Mouse (Mus musculus) liver, embryonic 16.5 days (tissue): ENCODE data around the gene Numa1. TPM values are rescaled to one million over a fixed set of nuclear protein-coding genes. Genes with fewer than 3 reads are reported as not detected.
"Not testable (repeated sequence)": the region's sequence is repeated elsewhere in the genome, so short reads cannot be mapped to it uniquely, and the experiment has no call there.

ENCODE experiments used
- ATAC-seq: fragments of 200-750 bp; cut with Nextera tagmentation; 2 replicates; pipeline ENCODE4 v1.8.0; 2017; ENCODE audit warnings: low read depth, mild to moderate bottlenecking, moderate number of reproducible peaks, moderate library complexity
- H3K27ac ChIP-seq: fragments of 300-500 bp; sonication (generic); 2 replicates; pipeline ENCODE4 v1.5.1; 2014; ENCODE audit warnings: mild to moderate bottlenecking, low read length
- H3K27me3 ChIP-seq: fragments of 300-500 bp; sonication (generic); 2 replicates; pipeline ENCODE4 v1.6.1; 2014; ENCODE audit warnings: low read depth, low read length, mixed read lengths; ENCODE audit not compliant: control insufficient read depth, insufficient read depth
- H3K36me3 ChIP-seq: fragments of 300-500 bp; sonication (generic); 2 replicates; pipeline ENCODE4 v1.6.1; 2014; ENCODE audit warnings: mild to moderate bottlenecking; ENCODE audit not compliant: control insufficient read depth, insufficient read depth
- H3K4me1 ChIP-seq: fragments of 300-500 bp; sonication (generic); 2 replicates; pipeline ENCODE4 v1.6.1; 2014; ENCODE audit warnings: low read depth, low read length, mixed read lengths; ENCODE audit not compliant: control insufficient read depth
- H3K4me2 ChIP-seq: fragments of 300-500 bp; sonication (generic); 2 replicates; pipeline ENCODE4 v1.6.1; 2014; ENCODE audit warnings: low read depth, low read length, mixed read lengths
- H3K4me3 ChIP-seq: fragments of 300-500 bp; sonication (generic); 2 replicates; pipeline ENCODE4 v1.5.1; 2014; ENCODE audit warnings: low read depth, mild to moderate bottlenecking, low read length
- H3K9ac ChIP-seq: fragments of 300-500 bp; sonication (generic); 2 replicates; pipeline ENCODE4 v1.6.1; 2014; ENCODE audit warnings: low read depth, low read length
- H3K9me3 ChIP-seq: fragments of 300-500 bp; sonication (generic); replicated peaks from 2 replicates; pipeline ENCODE4 v1.6.1; 2016; ENCODE audit warnings: low read length; ENCODE audit not compliant: control insufficient read depth
- WGBS: fragments of 180-500 bp; shearing (Covaris S2); extraction: QIAGEN DNeasy Blood & Tissue Kit; methylation state at CpG from one replicate; pipeline ENCODE4 v1.1.7; 2014; ENCODE audit not compliant: insufficient replicate concordance; 5-methylcytosine and 5-hydroxymethylcytosine counted together
- polyA plus RNA-seq: library from polyadenylated mRNA; unstranded; fragments of >200 nt; fragmentation: Nextera tagmentation; extraction: Ambion mirVana; gene quantifications from 2 replicates; pipeline ENCODE4 v1.2.1, GENCODE M21; 2015

The Numa1 gene
- polyA plus RNA-seq, 1 experiment from 2014 or later = 32.1 TPM

GRCm38 (mm10) chr7:102011855-102012254, 77.9 kb downstream of the Numa1 start:
- ATAC-seq = no peak
- H3K4me2 ChIP-seq = no peak overlapping the region
- H3K4me1 ChIP-seq = peaks cover under 1% of the 10 kb centered on the region
- no peak overlapping the region for H3K4me3 ChIP-seq
- H3K27me3 ChIP-seq = no peaks in the 10 kb centered on the region
- WGBS = 93% methylated on average over 9 of the region's 9 CpGs
- no peaks in the 10 kb centered on the region for H3K9me3 ChIP-seq
- peaks cover 86% of the 10 kb centered on the region for H3K36me3 ChIP-seq
- no peak overlapping the region for H3K9ac ChIP-seq
- no peak overlapping the region for H3K27ac ChIP-seq

- ATAC-seq = no peak
- H3K36me3 ChIP-seq = peaks cover 83% of the 10 kb centered on the region
These were observed 79.5 kb downstream of the Numa1 start for GRCm38 (mm10) chr7:102013416-102013815.

GRCm38 (mm10) chr7:102014995-102015394, 81.1 kb downstream of the Numa1 start:
- Histone ChIP-seq H3K9ac (no peak overlapping the region), H3K4me1 (no peaks in the 10 kb centered on the region; the same call in 1 of the 2 replicates), H3K4me2 (no peak overlapping the region), H3K9me3 (no peaks in the 10 kb centered on the region), H3K27me3 (no peaks in the 10 kb centered on the region), H3K36me3 (peaks cover 67% of the 10 kb centered on the region), H3K27ac (no peak overlapping the region), H3K4me3 (no peak overlapping the region)
- ATAC-seq = no peak
- whole genome bisulfite sequencing = 90% methylated on average over 2 of the region's 2 CpGs

More at GRCm38 (mm10) chr7:102013416-102013815, 79.5 kb downstream of the Numa1 start:
- H3K4me2 ChIP-seq = no peak overlapping the region
- H3K27ac ChIP-seq = no peak overlapping the region
- WGBS = 85% methylated on average over 8 of the region's 8 CpGs
- no peaks in the 10 kb centered on the region for H3K27me3 ChIP-seq
- no peak overlapping the region for H3K9ac ChIP-seq
- H3K4me3 ChIP-seq = no peak overlapping the region
- no peaks in the 10 kb centered on the region for H3K9me3 ChIP-seq
- no peaks in the 10 kb centered on the region; the same call in 1 of the 2 replicates for H3K4me1 ChIP-seq

- no peaks in the 10 kb centered on the region for H3K9me3 ChIP-seq
- no peaks in the 10 kb centered on the region for H3K4me1 ChIP-seq
- no peak for ATAC-seq
- no peak overlapping the region for H3K4me3 ChIP-seq
- peaks cover 51% of the 10 kb centered on the region for H3K36me3 ChIP-seq
- 69% methylated on average over 4 of the region's 4 CpGs for WGBS
- H3K9ac ChIP-seq = no peak overlapping the region
- H3K27ac ChIP-seq = 0 out of 2 replicates have a peak overlapping the region, but pooled peaks have one; percentile 19
- no peak overlapping the region for H3K4me2 ChIP-seq
- no peaks in the 10 kb centered on the region for H3K27me3 ChIP-seq
These were observed 83.0 kb downstream of the Numa1 start for GRCm38 (mm10) chr7:102016936-102017335.

- 62% methylated on average over 5 of the region's 5 CpGs for WGBS
- H3K4me2 ChIP-seq = peak overlapping the region; percentile 2; the same call in 1 of the 2 replicates
- no peaks in the 10 kb centered on the region for H3K4me1 ChIP-seq
- no peak overlapping the region for H3K4me3 ChIP-seq
- H3K27ac ChIP-seq = peak overlapping the region; percentile 19; the same call in 1 of the 2 replicates
- no peak overlapping the region for H3K9ac ChIP-seq
- no peaks in the 10 kb centered on the region for H3K27me3 ChIP-seq
- H3K9me3 ChIP-seq = no peaks in the 10 kb centered on the region
- no peak for ATAC-seq
- H3K36me3 ChIP-seq = peaks cover 48% of the 10 kb centered on the region
These were observed 83.5 kb downstream of the Numa1 start for GRCm38 (mm10) chr7:102017452-102017851.

- H3K4me2 ChIP-seq = no peak overlapping the region
- H3K36me3 ChIP-seq = peaks cover 43% of the 10 kb centered on the region
- H3K9me3 ChIP-seq = no peaks in the 10 kb centered on the region
- H3K9ac ChIP-seq = no peak overlapping the region
- no peak overlapping the region for H3K27ac ChIP-seq
- WGBS = 73% methylated on average over 7 of the region's 7 CpGs
- no peak overlapping the region for H3K4me3 ChIP-seq
- no peaks in the 10 kb centered on the region for H3K27me3 ChIP-seq
- H3K4me1 ChIP-seq = no peaks in the 10 kb centered on the region
- ATAC-seq = no peak
These were observed 84.1 kb downstream of the Numa1 start for GRCm38 (mm10) chr7:102018034-102018433.

- WGBS = 79% methylated on average over 3 of the region's 3 CpGs
- Histone ChIP-seq H3K36me3 (peaks cover 38% of the 10 kb centered on the region), H3K4me2 (peak within 1 kb of the TSS; percentile 2; the same call in 1 of the 2 replicates), H3K4me3 (no peak within 1 kb of the TSS), H3K27ac (peak within 1 kb of the TSS; percentile 19; the same call in 1 of the 2 replicates), H3K4me1 (no peaks in the 10 kb centered on the region), H3K9ac (no peak within 1 kb of the TSS), H3K27me3 (no peaks in the 10 kb centered on the region), H3K9me3 (no peaks in the 10 kb centered on the region)
- ATAC-seq = no peak
These were observed 84.7 kb downstream of the Numa1 start, which contains the start of gene Il18bp for GRCm38 (mm10) chr7:102018590-102018989. Gene Il18bp, minus strand, starts transcription at chr7:102018690.

- no peak overlapping the region for H3K9ac ChIP-seq
- no peak overlapping the region for H3K4me2 ChIP-seq
- WGBS = 61% methylated on average over 3 of the region's 3 CpGs
- ATAC-seq = no peak
- H3K36me3 ChIP-seq = peaks cover 35% of the 10 kb centered on the region
- no peaks in the 10 kb centered on the region for H3K9me3 ChIP-seq
- H3K4me1 ChIP-seq = no peaks in the 10 kb centered on the region
- H3K27ac ChIP-seq = no peak overlapping the region
- H3K27me3 ChIP-seq = no peaks in the 10 kb centered on the region
- no peak overlapping the region for H3K4me3 ChIP-seq
These were observed 85.5 kb downstream of the Numa1 start for GRCm38 (mm10) chr7:102019362-102019761.

GRCm38 (mm10) chr7:102020934-102021333, 87.0 kb downstream of the Numa1 start:
- not testable (repeated sequence) for H3K27me3 ChIP-seq, H3K27ac ChIP-seq, H3K4me2 ChIP-seq, H3K9ac ChIP-seq, H3K4me1 ChIP-seq, H3K4me3 ChIP-seq, ATAC-seq, H3K9me3 ChIP-seq
- 85% methylated on average over 2 of the region's 2 CpGs for WGBS
- H3K36me3 ChIP-seq = peaks cover 22% of the 10 kb centered on the region
